Mouse (Mus musculus) ES-Bruce4 (cell line): Measurements from ENCODE around the gene Rad1. TPM values are rescaled to one million over a fixed set of nuclear protein-coding genes. Genes with fewer than 3 reads are reported as not detected.
A peak's percentile ranks its signal among the peaks of the same experiment; 100 is the strongest.
"Not testable (repeated sequence)": the region's sequence is repeated elsewhere in the genome, so short reads cannot be mapped to it uniquely, and the experiment has no call there.

Source experiments
- H3K27ac ChIP-seq: 2 replicates; pipeline ENCODE4 v1.5.1; 2012; ENCODE audit warnings: low read length, inconsistent platforms; ENCODE audit not compliant: insufficient read depth
- H3K27me3 ChIP-seq: 2 replicates; pipeline ENCODE4 v1.6.1; 2012; ENCODE audit warnings: mild to moderate bottlenecking, low read length, inconsistent platforms; ENCODE audit not compliant: control insufficient read depth, poor library complexity, insufficient read depth, severe bottlenecking
- H3K36me3 ChIP-seq: 2 replicates; pipeline ENCODE4 v1.6.1; 2012; ENCODE audit warnings: inconsistent platforms, mild to moderate bottlenecking, low read length, moderate library complexity; ENCODE audit not compliant: control insufficient read depth, poor library complexity, insufficient read depth, severe bottlenecking
- H3K4me1 ChIP-seq: one replicate; pipeline ENCODE4 v1.8.1; 2011; ENCODE audit warnings: low read length; ENCODE audit not compliant: control insufficient read depth, insufficient read depth
- H3K4me3 ChIP-seq: 2 replicates; pipeline ENCODE4 v1.5.1; 2011; ENCODE audit warnings: low read depth, mild to moderate bottlenecking, low read length
- H3K9ac ChIP-seq: 2 replicates; pipeline ENCODE4 v1.6.1; 2012; ENCODE audit warnings: low read depth, mild to moderate bottlenecking, inconsistent platforms; ENCODE audit not compliant: poor library complexity, severe bottlenecking
- H3K9me3 ChIP-seq: replicated peaks from 2 replicates; pipeline ENCODE4 v1.6.1; 2012; ENCODE audit warnings: mild to moderate bottlenecking, low read length, inconsistent platforms; ENCODE audit not compliant: control insufficient read depth, poor library complexity, insufficient read depth, severe bottlenecking
- CTCF ChIP-seq: IDR thresholded peaks from one replicate; pipeline ENCODE4 v1.8.1; 2011; ENCODE audit warnings: low read depth, low read length
- EP300 ChIP-seq: IDR thresholded peaks from 2 replicates; pipeline ENCODE4 v1.6.1; 2011; ENCODE audit warnings: low read depth, low read length; ENCODE audit not compliant: insufficient read depth
- POLR2A ChIP-seq: IDR thresholded peaks from one replicate; pipeline ENCODE4 v1.8.1; 2011; ENCODE audit warnings: low read length; ENCODE audit not compliant: insufficient read depth
- polyA plus RNA-seq: library from polyadenylated mRNA; stranded (reverse); fragments of >200 nt; gene quantifications from 2 replicates; pipeline ENCODE4 v1.2.4, GENCODE M21; 2011; ENCODE audit warnings: low read depth; ENCODE audit not compliant: missing spikeins, insufficient read depth, insufficient read length

Gene Rad1
- polyA plus RNA-seq, 1 experiment = 50.5 TPM

DNA sequence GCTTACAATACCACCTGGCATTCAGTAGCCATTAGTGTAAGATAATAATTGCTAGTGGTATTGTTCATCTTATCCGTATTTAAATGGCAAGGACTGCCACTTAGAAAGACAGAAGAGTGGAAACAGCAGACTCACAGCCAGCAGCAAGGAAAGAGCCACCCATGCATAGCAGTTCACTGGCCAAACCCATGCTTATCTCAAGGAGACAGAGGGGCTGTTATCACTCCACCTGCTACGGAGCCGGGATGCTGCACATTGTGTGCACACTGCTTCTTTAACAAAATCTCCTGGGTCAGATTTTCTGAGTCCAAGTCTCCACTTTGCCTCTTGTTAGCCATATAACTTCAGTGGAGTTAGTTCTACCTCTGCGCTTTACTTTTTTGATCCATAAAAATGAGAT is 45.5 kb downstream of the Rad1 start:
- Histone ChIP-seq H3K27ac (no peak overlapping the region), H3K27me3 (no peaks in the 10 kb centered on the region), H3K4me1 (no peaks in the 10 kb centered on the region), H3K36me3 (no peaks in the 10 kb centered on the region), H3K4me3 (no peak overlapping the region), H3K9me3 (no peaks in the 10 kb centered on the region), H3K9ac (no peak overlapping the region)
- no peak for TF ChIP-seq EP300

DNA sequence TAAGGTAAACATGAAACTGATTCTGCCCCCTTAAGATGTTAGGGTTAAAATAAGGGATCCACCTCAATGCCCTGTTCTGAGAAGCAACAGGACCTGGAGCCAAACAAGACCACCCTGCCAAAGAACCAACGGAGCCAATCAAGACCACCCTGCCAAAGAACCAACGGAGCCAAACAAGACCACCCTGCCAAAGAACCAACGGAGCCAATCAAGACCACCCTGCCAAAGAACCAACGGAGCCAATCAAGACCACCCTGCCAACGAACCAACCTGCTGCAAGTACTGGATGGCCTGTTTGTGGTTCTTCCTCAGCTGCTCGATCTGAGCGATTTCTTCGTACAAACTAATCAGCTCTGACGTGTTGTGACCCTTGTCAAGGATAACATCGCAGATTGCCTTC is 47.5 kb downstream of the Rad1 start:
- H3K36me3 ChIP-seq, H3K4me3 ChIP-seq, H3K4me1 ChIP-seq, H3K9me3 ChIP-seq, H3K9ac ChIP-seq, H3K27me3 ChIP-seq, H3K27ac ChIP-seq: not testable (repeated sequence)

DNA sequence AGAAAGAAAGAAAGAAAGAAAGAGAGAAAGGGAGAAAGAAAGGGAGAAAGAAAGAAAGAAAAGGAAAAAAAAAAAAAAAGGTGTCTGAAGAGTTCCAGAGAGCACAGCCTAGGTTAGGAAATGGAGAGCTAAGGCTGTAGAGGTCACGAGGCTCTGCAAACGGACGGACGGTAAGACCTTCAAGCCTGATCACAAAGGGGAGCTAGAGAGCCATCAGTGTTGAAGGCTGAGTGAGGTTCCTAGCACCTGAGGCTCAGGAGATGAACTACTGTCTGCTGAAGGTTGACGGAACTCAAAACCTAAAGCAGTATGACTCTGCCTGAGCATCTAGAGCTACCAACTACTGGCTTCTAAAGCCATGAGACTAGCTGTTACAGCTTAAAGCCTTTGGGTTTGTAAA is 48.8 kb downstream of the Rad1 start:
- Histone ChIP-seq H3K27me3 (no peaks in the 10 kb centered on the region), H3K9me3 (no peaks in the 10 kb centered on the region), H3K9ac (no peak overlapping the region), H3K27ac (no peak overlapping the region), H3K4me1 (no peaks in the 10 kb centered on the region), H3K4me3 (no peak overlapping the region), H3K36me3 (no peaks in the 10 kb centered on the region)
- TF ChIP-seq EP300 (no peak), CTCF (peak; percentile 20), POLR2A (no peak)

DNA sequence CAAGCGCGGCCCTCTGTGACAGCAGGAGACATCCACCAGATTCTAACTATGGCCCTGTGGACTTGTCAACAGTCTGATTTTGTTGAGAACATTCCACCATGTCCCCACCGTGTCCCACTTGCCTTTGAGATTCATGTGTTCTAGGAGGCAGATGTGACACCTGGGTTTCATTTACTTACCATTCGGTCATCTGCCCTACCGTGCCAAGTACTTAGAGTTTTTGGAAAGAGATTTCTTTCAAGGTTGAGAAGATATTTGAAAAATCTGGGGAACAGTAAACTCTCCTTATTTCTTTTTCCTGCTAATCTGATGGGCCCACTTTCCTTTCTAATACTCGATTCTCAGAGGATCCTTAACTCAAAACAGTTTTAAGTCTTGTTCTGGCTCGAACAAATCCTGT is 50.2 kb downstream of the Rad1 start:
- Histone ChIP-seq H3K4me1 (no peaks in the 10 kb centered on the region), H3K9me3 (no peaks in the 10 kb centered on the region), H3K9ac (no peak overlapping the region), H3K36me3 (no peaks in the 10 kb centered on the region), H3K27me3 (no peaks in the 10 kb centered on the region), H3K4me3 (no peak overlapping the region), H3K27ac (no peak overlapping the region)
- no peak for TF ChIP-seq CTCF
- TF ChIP-seq EP300 = no peak
- no peak for TF ChIP-seq POLR2A

DNA sequence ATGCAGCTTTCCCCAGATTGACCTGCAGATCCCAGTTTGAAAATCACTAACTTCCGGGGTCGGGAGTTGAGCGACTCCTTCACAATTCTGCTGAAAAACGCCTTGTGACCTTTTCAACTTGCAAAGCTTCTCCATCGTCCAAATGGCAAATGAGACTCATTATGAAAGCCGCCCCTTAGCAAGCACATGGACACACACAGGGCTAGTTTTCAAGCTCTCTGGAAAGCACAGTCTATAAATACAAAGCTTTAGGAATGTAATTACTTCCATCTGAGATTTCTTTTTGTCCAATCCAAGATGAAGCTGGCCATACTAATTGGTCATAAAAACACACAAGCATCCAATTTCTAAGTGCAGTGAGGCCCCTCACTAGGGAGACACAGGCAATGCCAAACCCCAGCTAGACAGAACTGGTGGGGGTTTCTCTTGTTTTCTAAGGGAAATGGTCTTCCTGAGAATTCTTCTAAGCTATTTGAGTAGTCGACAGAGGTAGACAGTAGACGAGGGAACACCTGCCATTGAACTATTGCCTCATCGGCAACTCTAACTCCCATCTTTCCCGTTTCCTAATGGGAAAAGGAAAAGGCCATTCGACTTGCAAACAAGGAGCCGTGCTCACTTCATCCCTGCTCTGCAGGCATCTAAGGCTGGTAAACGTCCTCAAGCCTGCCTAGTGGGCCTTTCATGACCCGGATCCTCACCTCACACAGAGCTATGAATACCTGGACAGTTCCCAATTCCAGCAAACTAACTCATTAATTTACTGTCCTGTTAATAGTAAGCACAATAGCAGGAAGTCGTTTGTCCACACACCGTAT is 54.7 kb downstream of the Rad1 start:
- Histone ChIP-seq H3K36me3 (no peaks in the 10 kb centered on the region), H3K4me3 (no peak overlapping the region), H3K9ac (no peak overlapping the region), H3K9me3 (no peaks in the 10 kb centered on the region), H3K4me1 (no peaks in the 10 kb centered on the region), H3K27ac (no peak overlapping the region), H3K27me3 (no peaks in the 10 kb centered on the region)
- TF ChIP-seq EP300 (no peak), POLR2A (no peak), CTCF (no peak)

Other genes starting within 250 kb of the Rad1 start
- gene Gm21973, start 160.6 kb upstream of the Rad1 start, polyA plus RNA-seq = not detected in 2 replicates
- gene Agxt2, start 127.5 kb upstream of the Rad1 start, polyA plus RNA-seq = not detected in 2 replicates
- 125 and 133 TPM in 2 replicates for gene Dnajc21, start 15.5 kb upstream of the Rad1 start, polyA plus RNA-seq
- gene Brix1, start 71 bp upstream of the Rad1 start, polyA plus RNA-seq = 188 and 191 TPM in 2 replicates
- not detected in 2 replicates for gene Ttc23l, start 72.7 kb downstream of the Rad1 start, polyA plus RNA-seq
- gene Rai14, start 228.6 kb downstream of the Rad1 start, polyA plus RNA-seq = 80.9 and 85.7 TPM in 2 replicates